Mouse (Mus musculus): ENCODE measurements around the gene Casz1. TPM values are rescaled to one million over a fixed set of nuclear protein-coding genes. Genes with fewer than 3 reads are reported as not detected.

Casz1 gene
- polyA plus RNA-seq, 1 experiment from 2014 or later = 1.1 TPM

GRCm38 (mm10) chr4:148928316-148928715 lies 124.1 kb downstream of the Casz1 start:
- Histone ChIP-seq H3K79me2 (ENCODE audit: inconsistent target) (no peaks in the 10 kb centered on the region), H3K27ac (no peak overlapping the region), H3K36me3 (ENCODE audit: inconsistent target) (no peaks in the 10 kb centered on the region), H3K4me3 (ENCODE audit: inconsistent target) (no peak overlapping the region)
- 31% methylated on average over 9 of the region's 9 CpGs for WGBS (ENCODE audit: missing documents)

GRCm38 (mm10) chr4:148928876-148929275 lies 124.6 kb downstream of the Casz1 start:
- H3K4me3 ChIP-seq (ENCODE audit: inconsistent target) = no peak overlapping the region
- H3K36me3 ChIP-seq (ENCODE audit: inconsistent target) = no peaks in the 10 kb centered on the region
- 92% methylated on average over 14 of the region's 16 CpGs for WGBS (ENCODE audit: missing documents)
- H3K27ac ChIP-seq = no peak overlapping the region
- H3K79me2 ChIP-seq (ENCODE audit: inconsistent target) = no peaks in the 10 kb centered on the region

GRCm38 (mm10) chr4:148930721-148931229 lies 126.5 kb downstream of the Casz1 start:
- Histone ChIP-seq H3K4me3 (ENCODE audit: inconsistent target) (no peak overlapping the region), H3K27ac (no peak overlapping the region), H3K36me3 (ENCODE audit: inconsistent target) (no peaks in the 10 kb centered on the region), H3K79me2 (ENCODE audit: inconsistent target) (no peaks in the 10 kb centered on the region)
- 92% methylated on average over 9 of the region's 9 CpGs for WGBS (ENCODE audit: missing documents)

- Histone ChIP-seq H3K4me3 (ENCODE audit: inconsistent target) (no peak overlapping the region), H3K27ac (no peak overlapping the region), H3K36me3 (ENCODE audit: inconsistent target) (no peaks in the 10 kb centered on the region), H3K79me2 (ENCODE audit: inconsistent target) (no peaks in the 10 kb centered on the region)
- 96% methylated on average over 12 of the region's 13 CpGs for WGBS (ENCODE audit: missing documents)
Measured at GRCm38 (mm10) chr4:148933109-148933508, 128.9 kb downstream of the Casz1 start.

- Histone ChIP-seq H3K36me3 (ENCODE audit: inconsistent target) (no peaks in the 10 kb centered on the region), H3K27ac (no peak overlapping the region), H3K4me3 (ENCODE audit: inconsistent target) (no peak overlapping the region), H3K79me2 (ENCODE audit: inconsistent target) (no peaks in the 10 kb centered on the region)
- WGBS (ENCODE audit: missing documents) = 96% methylated on average over 13 of the region's 13 CpGs
Measured at GRCm38 (mm10) chr4:148935211-148935610, 131.0 kb downstream of the Casz1 start.

GRCm38 (mm10) chr4:148936111-148936510 lies 131.9 kb downstream of the Casz1 start:
- Histone ChIP-seq H3K79me2 (ENCODE audit: inconsistent target) (no peaks in the 10 kb centered on the region), H3K27ac (no peak overlapping the region), H3K36me3 (ENCODE audit: inconsistent target) (no peaks in the 10 kb centered on the region), H3K4me3 (ENCODE audit: inconsistent target) (no peak overlapping the region)
- WGBS (ENCODE audit: missing documents) = 94% methylated on average over 12 of the region's 12 CpGs

- 93% methylated on average over 12 of the region's 12 CpGs for WGBS (ENCODE audit: missing documents)
- Histone ChIP-seq H3K36me3 (ENCODE audit: inconsistent target) (no peaks in the 10 kb centered on the region), H3K27ac (no peak overlapping the region), H3K4me3 (ENCODE audit: inconsistent target) (no peak overlapping the region), H3K79me2 (ENCODE audit: inconsistent target) (no peaks in the 10 kb centered on the region)
Measured at GRCm38 (mm10) chr4:148936727-148937126, 132.5 kb downstream of the Casz1 start.

- H3K79me2 ChIP-seq (ENCODE audit: inconsistent target) = no peaks in the 10 kb centered on the region
- H3K27ac ChIP-seq = no peak overlapping the region
- no peak overlapping the region for H3K4me3 ChIP-seq (ENCODE audit: inconsistent target)
- no peaks in the 10 kb centered on the region for H3K36me3 ChIP-seq (ENCODE audit: inconsistent target)
- 95% methylated on average over 25 of the region's 26 CpGs for WGBS (ENCODE audit: missing documents)
Measured at GRCm38 (mm10) chr4:148938546-148938945, 134.3 kb downstream of the Casz1 start.

GRCm38 (mm10) chr4:148940674-148941211 lies 136.5 kb downstream of the Casz1 start:
- 2% methylated on average over 25 of the region's 25 CpGs for WGBS (ENCODE audit: missing documents)
- H3K4me3 ChIP-seq (ENCODE audit: inconsistent target) = peak overlapping the region; percentile 29
- no peaks in the 10 kb centered on the region for H3K36me3 ChIP-seq (ENCODE audit: inconsistent target)
- H3K79me2 ChIP-seq (ENCODE audit: inconsistent target) = no peaks in the 10 kb centered on the region
- H3K27ac ChIP-seq = peak overlapping the region; percentile 79

GRCm38 (mm10) chr4:148941321-148941720 lies 137.1 kb downstream of the Casz1 start:
- 14% methylated on average over 11 of the region's 11 CpGs for WGBS (ENCODE audit: missing documents)
- H3K79me2 ChIP-seq (ENCODE audit: inconsistent target) = no peaks in the 10 kb centered on the region
- peak overlapping the region; percentile 79 for H3K27ac ChIP-seq
- no peaks in the 10 kb centered on the region for H3K36me3 ChIP-seq (ENCODE audit: inconsistent target)
- peak overlapping the region; percentile 29 for H3K4me3 ChIP-seq (ENCODE audit: inconsistent target)

GRCm38 (mm10) chr4:148943099-148943498 lies 138.9 kb downstream of the Casz1 start:
- no peaks in the 10 kb centered on the region for H3K79me2 ChIP-seq (ENCODE audit: inconsistent target)
- WGBS (ENCODE audit: missing documents) = 92% methylated on average over 5 of the region's 5 CpGs

GRCm38 (mm10) chr4:148945476-148945881 lies 141.2 kb downstream of the Casz1 start:
- no peaks in the 10 kb centered on the region for H3K36me3 ChIP-seq (ENCODE audit: inconsistent target)
- H3K27ac ChIP-seq = no peak overlapping the region
- H3K79me2 ChIP-seq (ENCODE audit: inconsistent target) = no peaks in the 10 kb centered on the region
- 89% methylated on average over 4 of the region's 4 CpGs for WGBS (ENCODE audit: missing documents)
- H3K4me3 ChIP-seq (ENCODE audit: inconsistent target) = no peak overlapping the region

More at GRCm38 (mm10) chr4:148943099-148943498, 138.9 kb downstream of the Casz1 start:
- Histone ChIP-seq H3K36me3 (ENCODE audit: inconsistent target) (no peaks in the 10 kb centered on the region), H3K27ac (no peak overlapping the region), H3K4me3 (ENCODE audit: inconsistent target) (no peak overlapping the region)

GRCm38 (mm10) chr4:148946071-148946470 lies 141.8 kb downstream of the Casz1 start:
- Histone ChIP-seq H3K36me3 (ENCODE audit: inconsistent target) (no peaks in the 10 kb centered on the region), H3K4me3 (ENCODE audit: inconsistent target) (no peak overlapping the region), H3K79me2 (ENCODE audit: inconsistent target) (no peaks in the 10 kb centered on the region), H3K27ac (no peak overlapping the region)
- 95% methylated on average over 8 of the region's 8 CpGs for WGBS (ENCODE audit: missing documents)

- H3K79me2 ChIP-seq (ENCODE audit: inconsistent target) = no peaks in the 10 kb centered on the region
- H3K27ac ChIP-seq = no peak overlapping the region
- 91% methylated on average over 10 of the region's 10 CpGs for WGBS (ENCODE audit: missing documents)
- no peak overlapping the region for H3K4me3 ChIP-seq (ENCODE audit: inconsistent target)
- H3K36me3 ChIP-seq (ENCODE audit: inconsistent target) = no peaks in the 10 kb centered on the region
Measured at GRCm38 (mm10) chr4:148947833-148948388, 143.7 kb downstream of the Casz1 start.

GRCm38 (mm10) chr4:148950487-148950886 lies 146.3 kb downstream of the Casz1 start:
- H3K4me3 ChIP-seq (ENCODE audit: inconsistent target) = no peak overlapping the region
- no peaks in the 10 kb centered on the region for H3K36me3 ChIP-seq (ENCODE audit: inconsistent target)

More at GRCm38 (mm10) chr4:148950487-148950886, 146.3 kb downstream of the Casz1 start:
- H3K27ac ChIP-seq = no peak overlapping the region
- H3K79me2 ChIP-seq (ENCODE audit: inconsistent target) = no peaks in the 10 kb centered on the region
- WGBS (ENCODE audit: missing documents) = 94% methylated on average over 6 of the region's 6 CpGs

Measured in macrophage (primary cell).